Mouse (Mus musculus): ENCODE results near the gene Pde4b. TPM values are rescaled to one million over a fixed set of nuclear protein-coding genes. Genes with fewer than 3 reads are reported as not detected.
A peak's percentile ranks its signal among the peaks of the same experiment; 100 is the strongest.

Pde4b gene
- total RNA-seq, 1 experiment from 2014 or later: 10.2 TPM

- no peak for DNase-seq
Measured at GRCm38 (mm10) chr4:102290052-102290734, 202.8 kb downstream of the Pde4b start.

- DNase-seq: no peak
Measured at GRCm38 (mm10) chr4:102297558-102297957, 210.2 kb downstream of the Pde4b start.

- DNase-seq: peak; percentile 37
Measured at GRCm38 (mm10) chr4:102302568-102302967, 215.2 kb downstream of the Pde4b start.

GRCm38 (mm10) chr4:102307661-102308297 lies 220.4 kb downstream of the Pde4b start:
- DNase-seq: no peak

GRCm38 (mm10) chr4:102310630-102311029 lies 223.3 kb downstream of the Pde4b start:
- no peak for DNase-seq

- DNase-seq: no peak
Measured at GRCm38 (mm10) chr4:102316011-102316410, 228.7 kb downstream of the Pde4b start.

GRCm38 (mm10) chr4:102316699-102317285 lies 229.4 kb downstream of the Pde4b start:
- no peak for DNase-seq

- DNase-seq: no peak
Measured at GRCm38 (mm10) chr4:102318596-102318995, 231.3 kb downstream of the Pde4b start.

GRCm38 (mm10) chr4:102321340-102321739 lies 234.0 kb downstream of the Pde4b start:
- DNase-seq: no peak

- DNase-seq: no peak
Measured at GRCm38 (mm10) chr4:102332386-102332785, 245.0 kb downstream of the Pde4b start.

- no peak for DNase-seq
Measured at GRCm38 (mm10) chr4:102332885-102333284, 245.5 kb downstream of the Pde4b start.

GRCm38 (mm10) chr4:102346911-102347492 lies 259.7 kb downstream of the Pde4b start:
- no peak for DNase-seq

- no peak for DNase-seq
Measured at GRCm38 (mm10) chr4:102351476-102352475, 264.4 kb downstream of the Pde4b start.

GRCm38 (mm10) chr4:102353641-102354403 lies 266.5 kb downstream of the Pde4b start:
- DNase-seq: no peak

- DNase-seq: no peak
Measured at GRCm38 (mm10) chr4:102368105-102368735, 280.9 kb downstream of the Pde4b start.

- no peak for DNase-seq
Measured at GRCm38 (mm10) chr4:102374614-102375013, 287.3 kb downstream of the Pde4b start.

GRCm38 (mm10) chr4:102382763-102383505 lies 295.6 kb downstream of the Pde4b start:
- DNase-seq: no peak

- no peak for DNase-seq
Measured at GRCm38 (mm10) chr4:102393605-102394004, 306.3 kb downstream of the Pde4b start.

- DNase-seq: no peak
Measured at GRCm38 (mm10) chr4:102397334-102397733, 310.0 kb downstream of the Pde4b start.

GRCm38 (mm10) chr4:102398512-102398911 lies 311.2 kb downstream of the Pde4b start:
- no peak for DNase-seq
